Mouse (Mus musculus) embryo, embryonic 10.5 days (tissue): Measurements from ENCODE around the gene 2210408I21Rik.
A peak's percentile ranks its signal among the peaks of the same experiment; 100 is the strongest.

Experiments used
- DNase-seq: peaks from one replicate; pipeline ENCODE4 v3.0.0-alpha.2; 2015; ENCODE audit warnings: low spot score

The 2210408I21Rik gene

DNA sequence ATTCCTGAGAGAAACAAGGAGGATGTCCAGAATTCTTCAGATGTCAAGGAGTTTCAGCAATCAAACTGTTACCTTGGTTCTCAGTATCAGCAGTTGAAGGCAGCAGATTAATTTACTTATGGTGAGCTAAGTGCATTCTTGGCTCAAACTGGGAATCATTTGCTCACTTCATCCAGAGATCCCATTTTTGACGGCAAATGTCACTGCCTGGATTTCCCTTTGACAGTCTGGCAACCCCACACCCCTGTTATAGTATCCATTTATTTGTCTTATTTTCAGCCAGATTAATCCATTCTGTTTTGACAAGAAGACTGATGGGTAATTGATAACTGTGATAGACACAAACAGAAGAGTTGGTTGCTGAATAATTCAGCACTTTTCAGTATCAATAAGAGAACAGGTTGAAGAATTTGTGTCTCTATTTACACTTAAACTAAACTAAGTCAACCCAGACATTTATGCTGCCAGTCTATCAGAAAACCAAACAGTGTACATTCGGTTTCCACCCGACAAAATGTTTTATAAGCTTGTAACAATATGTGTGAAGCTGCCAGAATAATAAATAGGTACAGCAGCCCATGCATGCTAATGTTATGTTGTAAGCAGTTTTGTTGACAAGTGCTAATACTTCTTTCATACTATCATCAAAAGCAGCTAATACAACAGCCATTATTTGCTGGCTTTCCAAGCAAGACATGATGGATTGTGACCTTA lies 354.8 kb downstream of the 2210408I21Rik start:
- no peak for DNase-seq

DNA sequence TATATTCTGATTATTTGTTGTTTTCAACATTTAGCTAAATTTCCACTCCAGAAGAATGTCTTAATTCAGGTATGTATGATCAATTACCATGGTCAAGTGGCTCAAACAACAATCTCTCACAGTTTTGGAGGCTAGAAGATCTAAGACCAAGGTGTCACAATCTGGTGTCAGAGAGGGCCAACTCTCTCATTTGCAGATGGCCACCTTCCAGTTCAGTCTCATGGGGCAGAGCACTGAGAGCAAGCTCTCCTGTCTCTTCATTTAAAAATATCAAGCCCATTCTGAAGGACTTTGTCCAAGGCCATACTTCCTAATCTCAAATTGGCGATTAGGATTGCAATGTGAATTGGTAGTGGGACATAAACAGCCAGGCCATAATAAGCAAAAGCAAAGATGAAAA lies 378.7 kb downstream of the 2210408I21Rik start:
- DNase-seq = no peak

GRCm38 (mm10) chr13:77528960-77529699 lies 393.8 kb downstream of the 2210408I21Rik start:
- DNase-seq = no peak

DNA sequence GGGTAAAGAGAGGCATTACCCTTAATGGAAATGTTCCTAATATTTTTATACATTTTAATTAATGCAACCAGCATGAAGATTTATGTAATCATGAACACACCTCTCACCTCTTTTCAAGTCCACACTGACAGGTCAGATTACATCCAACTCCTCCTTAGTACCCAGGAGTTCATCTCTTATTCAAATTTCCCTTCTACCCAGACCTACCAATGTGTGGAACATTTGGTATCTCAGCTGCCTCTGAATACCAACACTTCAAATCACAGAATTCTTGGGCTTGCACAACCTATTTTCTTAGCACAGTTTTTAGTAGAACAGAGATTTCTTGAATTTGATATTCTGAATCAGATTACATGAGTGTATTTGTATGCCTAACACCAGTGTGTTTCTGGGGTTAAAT lies 394.4 kb downstream of the 2210408I21Rik start:
- no peak for DNase-seq

DNA sequence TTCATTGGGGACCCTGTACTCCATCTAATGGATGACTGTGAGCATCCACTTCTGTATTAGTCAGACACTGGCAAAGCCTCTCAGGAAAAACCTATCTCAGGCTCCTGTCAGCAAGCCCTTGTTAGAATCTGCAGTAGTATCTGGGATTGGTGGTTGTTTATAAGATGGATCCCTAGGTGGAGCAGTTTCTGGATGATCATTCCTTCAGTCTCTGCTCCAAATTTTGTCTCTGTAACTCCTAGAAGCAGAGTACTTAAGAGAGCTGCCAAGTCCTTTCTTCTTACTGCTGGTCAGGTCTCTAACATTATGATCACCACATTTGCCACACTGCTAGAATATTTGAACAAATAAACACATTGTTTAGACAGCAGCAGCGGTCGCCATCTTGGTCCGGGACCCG lies 402.1 kb downstream of the 2210408I21Rik start:
- DNase-seq = no peak

DNA sequence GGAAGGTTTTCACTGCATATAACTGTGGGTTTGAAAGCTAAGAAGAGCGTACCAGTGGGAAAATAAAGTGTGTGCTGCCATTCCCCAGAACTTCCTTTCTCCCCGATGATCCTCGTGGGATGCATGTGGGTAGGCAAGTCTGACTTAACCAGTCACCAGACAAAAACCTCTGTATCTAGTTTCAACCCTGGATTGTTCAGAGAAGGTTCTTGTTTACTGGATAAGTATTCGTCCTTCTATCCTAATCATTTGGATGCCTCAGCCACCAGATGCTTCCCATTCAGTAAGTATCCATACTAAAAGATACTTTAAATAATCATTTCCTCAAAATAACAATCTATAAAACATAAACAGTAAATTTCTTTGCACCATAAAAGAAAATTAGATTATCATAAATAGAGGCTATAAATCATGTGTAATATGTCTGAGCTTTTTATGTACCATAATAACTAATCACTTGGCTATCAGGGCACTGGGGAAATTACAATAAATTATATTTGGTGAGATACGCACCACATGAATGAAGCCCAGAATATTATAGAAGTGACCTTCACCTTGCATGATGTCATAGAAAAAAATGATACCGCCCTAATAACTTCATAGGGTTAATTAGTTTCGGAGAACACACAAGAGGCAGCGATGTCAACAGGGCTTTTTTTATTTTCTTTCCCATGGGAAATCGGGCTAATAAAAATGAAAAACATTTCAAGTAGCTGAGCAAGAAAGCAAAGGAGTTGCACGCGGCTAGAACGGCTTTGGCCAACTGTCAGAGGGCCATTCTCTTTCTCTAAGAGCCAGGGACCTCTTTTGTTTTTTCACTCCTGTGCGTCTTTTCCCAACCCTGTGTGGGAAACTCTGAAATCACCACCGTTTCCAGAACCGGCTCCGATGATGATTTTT lies 412.4 kb downstream of the 2210408I21Rik start:
- peak; percentile 62 for DNase-seq

- peak; percentile 71 for DNase-seq
Observed at GRCm38 (mm10) chr13:77548386-77548695, 413.0 kb downstream of the 2210408I21Rik start.

DNA sequence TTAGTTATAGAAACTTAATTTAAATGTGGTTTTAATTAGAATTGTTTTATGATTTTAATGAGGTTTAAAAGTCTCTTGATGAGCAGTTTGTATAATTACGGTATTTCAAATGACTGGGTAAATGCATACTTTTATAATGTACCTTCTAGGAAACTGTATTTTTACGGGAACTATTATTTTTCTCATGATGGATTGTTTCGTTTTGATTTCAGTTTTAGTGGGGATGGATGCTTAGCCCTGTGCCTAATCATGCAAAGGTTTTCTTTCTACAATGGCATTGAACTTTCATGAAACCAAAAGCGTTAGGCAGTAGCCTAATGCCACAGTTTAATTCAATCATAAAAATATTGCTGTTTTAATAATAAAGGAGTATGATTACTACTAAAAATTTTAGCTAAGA lies 413.4 kb downstream of the 2210408I21Rik start:
- no peak for DNase-seq

GRCm38 (mm10) chr13:77594011-77594410 lies 458.7 kb downstream of the 2210408I21Rik start:
- DNase-seq = peak; percentile 31

DNA sequence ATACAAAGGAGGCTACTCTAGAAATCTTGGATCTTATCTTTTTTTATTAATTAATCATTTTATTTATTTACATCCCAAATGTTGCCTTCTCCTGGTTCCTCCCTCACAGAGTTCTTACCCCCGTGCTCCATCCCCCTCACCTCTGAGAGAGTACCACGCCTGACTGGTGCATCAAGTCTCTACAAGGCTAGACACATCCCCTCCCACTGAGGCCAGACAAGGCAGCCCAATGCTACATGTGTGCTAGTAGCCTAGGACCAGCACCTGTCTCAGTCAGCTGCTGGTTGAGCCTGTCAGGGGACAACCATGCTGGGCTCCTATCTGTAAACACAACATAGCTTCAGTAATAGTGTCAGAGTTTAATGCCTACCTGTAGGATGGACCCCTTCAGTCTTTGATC lies 480.0 kb downstream of the 2210408I21Rik start:
- no peak for DNase-seq
